Mouse (Mus musculus) megakaryocyte, embryonic 14.5 days (primary cell): ENCODE data around the gene Krcc1. TPM values are rescaled to one million over a fixed set of nuclear protein-coding genes. Genes with fewer than 3 reads are reported as not detected.

Experiments used
- H3K27me3 ChIP-seq: replicated peaks from 2 replicates; pipeline ENCODE3; 2012; ENCODE audit warnings: inconsistent platforms
- H3K36me3 ChIP-seq: replicated peaks from 2 replicates; pipeline ENCODE3; 2012; ENCODE audit warnings: low read length, inconsistent platforms, mixed read lengths
- H3K4me1 ChIP-seq: 2 replicates; pipeline ENCODE4 v1.6.1; 2012; ENCODE audit warnings: inconsistent platforms
- H3K4me3 ChIP-seq: replicated peaks from 2 replicates; pipeline ENCODE3; 2012; ENCODE audit warnings: moderate library complexity, mild to moderate bottlenecking, inconsistent platforms
- H3K9me3 ChIP-seq: 2 replicates; pipeline ENCODE4 v1.6.1; 2012; ENCODE audit warnings: inconsistent platforms
- FLI1 ChIP-seq: IDR thresholded peaks from 2 replicates; pipeline ENCODE4 v1.6.1; 2012; ENCODE audit warnings: low read length, inconsistent platforms, mixed read lengths
- GATA1 ChIP-seq: IDR thresholded peaks from 3 replicates; pipeline ENCODE4 v1.6.1; 2012; ENCODE audit warnings: mixed read lengths, low read length, inconsistent platforms, borderline replicate concordance
- polyA plus RNA-seq: library from polyadenylated mRNA; stranded (reverse); fragments of >175 nt; gene quantifications from 2 replicates; pipeline ENCODE4 v1.2.3, GENCODE M21; 2012; ENCODE audit warnings: low replicate concordance; ENCODE audit not compliant: insufficient read depth

Krcc1 gene
- 19.3 and 76.1 TPM in 2 replicates for polyA plus RNA-seq

GRCm38 (mm10) chr6:71271389-71272315 lies at the start of gene Krcc1:
Gene Krcc1 (plus strand): TSS chr6:71271677.
- peak within 1 kb of the TSS; percentile 98 for H3K4me3 ChIP-seq
- H3K27me3 ChIP-seq: no peaks in the 10 kb centered on the region
- no peak for TF ChIP-seq GATA1
- peak; percentile 40; the same call in 1 of the 2 replicates for TF ChIP-seq FLI1
- H3K9me3 ChIP-seq: no peaks in the 10 kb centered on the region
- H3K36me3 ChIP-seq: peaks cover 9% of the 10 kb centered on the region
- H3K4me1 ChIP-seq: peaks cover 43% of the 10 kb centered on the region

GRCm38 (mm10) chr6:71224184-71224943 lies 47.1 kb upstream of the Krcc1 start:
- peaks cover 22% of the 10 kb centered on the region for H3K27me3 ChIP-seq
- H3K4me1 ChIP-seq: no peaks in the 10 kb centered on the region
- no peaks in the 10 kb centered on the region for H3K36me3 ChIP-seq
- TF ChIP-seq GATA1: no peak
- TF ChIP-seq FLI1: no peak
- H3K9me3 ChIP-seq: no peaks in the 10 kb centered on the region
- no peak overlapping the region for H3K4me3 ChIP-seq

- H3K27me3 ChIP-seq: peaks cover 16% of the 10 kb centered on the region
- no peaks in the 10 kb centered on the region for H3K9me3 ChIP-seq
- TF ChIP-seq GATA1: no peak
- no peak for TF ChIP-seq FLI1
- H3K4me3 ChIP-seq: no peak overlapping the region
- H3K4me1 ChIP-seq: no peaks in the 10 kb centered on the region
- H3K36me3 ChIP-seq: no peaks in the 10 kb centered on the region
Measured at GRCm38 (mm10) chr6:71226544-71226943, 44.9 kb upstream of the Krcc1 start.

- TF ChIP-seq GATA1 (no peak), FLI1 (no peak)
- no peak overlapping the region for H3K4me3 ChIP-seq
- H3K9me3 ChIP-seq: no peaks in the 10 kb centered on the region
- no peaks in the 10 kb centered on the region for H3K4me1 ChIP-seq
- no peaks in the 10 kb centered on the region for H3K36me3 ChIP-seq
- peaks cover 16% of the 10 kb centered on the region for H3K27me3 ChIP-seq
Measured at GRCm38 (mm10) chr6:71227157-71227770, 44.2 kb upstream of the Krcc1 start.

- no peaks in the 10 kb centered on the region for H3K9me3 ChIP-seq
- peak overlapping the region; percentile 10 for H3K4me3 ChIP-seq
- H3K36me3 ChIP-seq: no peaks in the 10 kb centered on the region
- H3K27me3 ChIP-seq: peaks cover 15% of the 10 kb centered on the region
- TF ChIP-seq GATA1 (no peak), FLI1 (no peak)
- peaks cover 6% of the 10 kb centered on the region; the same call in 1 of the 2 replicates for H3K4me1 ChIP-seq
Measured at GRCm38 (mm10) chr6:71235121-71235520, 36.4 kb upstream of the Krcc1 start.

GRCm38 (mm10) chr6:71235944-71236343 lies 35.5 kb upstream of the Krcc1 start:
- H3K27me3 ChIP-seq: peaks cover 15% of the 10 kb centered on the region

GRCm38 (mm10) chr6:71236506-71236905 lies 35.0 kb upstream of the Krcc1 start:
- Histone ChIP-seq H3K36me3 (no peaks in the 10 kb centered on the region), H3K9me3 (no peaks in the 10 kb centered on the region), H3K4me3 (no peak overlapping the region), H3K4me1 (peaks cover 6% of the 10 kb centered on the region; the same call in 1 of the 2 replicates), H3K27me3 (peaks cover 19% of the 10 kb centered on the region)
- TF ChIP-seq GATA1: no peak
- no peak for TF ChIP-seq FLI1

More at GRCm38 (mm10) chr6:71235944-71236343, 35.5 kb upstream of the Krcc1 start:
- H3K9me3 ChIP-seq: no peaks in the 10 kb centered on the region
- TF ChIP-seq GATA1: no peak
- TF ChIP-seq FLI1: no peak
- no peak overlapping the region for H3K4me3 ChIP-seq
- H3K4me1 ChIP-seq: peaks cover 6% of the 10 kb centered on the region; the same call in 1 of the 2 replicates
- H3K36me3 ChIP-seq: no peaks in the 10 kb centered on the region

- Histone ChIP-seq H3K9me3 (no peaks in the 10 kb centered on the region), H3K4me3 (no peak overlapping the region), H3K4me1 (peaks cover 6% of the 10 kb centered on the region; the same call in 1 of the 2 replicates), H3K27me3 (peaks cover 19% of the 10 kb centered on the region), H3K36me3 (no peaks in the 10 kb centered on the region)
- no peak for TF ChIP-seq FLI1
- no peak for TF ChIP-seq GATA1
Measured at GRCm38 (mm10) chr6:71237031-71237431, 34.4 kb upstream of the Krcc1 start.

GRCm38 (mm10) chr6:71239069-71239750 lies 32.3 kb upstream of the Krcc1 start:
- Histone ChIP-seq H3K9me3 (no peaks in the 10 kb centered on the region), H3K4me1 (peaks cover 6% of the 10 kb centered on the region; the same call in 1 of the 2 replicates), H3K36me3 (no peaks in the 10 kb centered on the region), H3K27me3 (peaks cover 23% of the 10 kb centered on the region), H3K4me3 (no peak overlapping the region)
- TF ChIP-seq FLI1 (no peak), GATA1 (no peak)
